Mouse (Mus musculus): ENCODE results near the gene Cercam. TPM values are rescaled to one million over a fixed set of nuclear protein-coding genes. Genes with fewer than 3 reads are reported as not detected.
"Not testable (repeated sequence)": the region's sequence is repeated elsewhere in the genome, so short reads cannot be mapped to it uniquely, and the experiment has no call there.

The Cercam gene
- polyA plus RNA-seq, 1 experiment from 2014 or later: 14.0 TPM

- not testable (repeated sequence) for DNase-seq (ENCODE audit: low spot score, missing footprints); H3K9me3 ChIP-seq (ENCODE audit: control insufficient read depth, low read length); H3K4me3 ChIP-seq (ENCODE audit: low read depth, low read length); H3K4me2 ChIP-seq; H3K4me1 ChIP-seq (ENCODE audit: control insufficient read depth, insufficient read depth, low read length); H3K27me3 ChIP-seq (ENCODE audit: control insufficient read depth, insufficient read depth, low read length); ATAC-seq (ENCODE audit: low FRiP score); H3K27ac ChIP-seq (ENCODE audit: low read depth, low read length); H3K9ac ChIP-seq (ENCODE audit: low read length)
- whole genome bisulfite sequencing: 90% methylated on average over 2 of the region's 2 CpGs
- peaks cover 25% of the 10 kb centered on the region for H3K36me3 ChIP-seq (ENCODE audit: control insufficient read depth, insufficient read depth, low read length)
Measured at GRCm38 (mm10) chr2:29908171-29908570, 39.2 kb downstream of the Cercam start.

- peaks cover 31% of the 10 kb centered on the region for H3K36me3 ChIP-seq (ENCODE audit: control insufficient read depth, insufficient read depth, low read length)
- no peak for ATAC-seq (ENCODE audit: low FRiP score)
Measured at GRCm38 (mm10) chr2:29910042-29910441, 41.1 kb downstream of the Cercam start.

GRCm38 (mm10) chr2:29917621-29918020 is 48.7 kb downstream of the Cercam start:
- peaks cover 45% of the 10 kb centered on the region for H3K36me3 ChIP-seq (ENCODE audit: control insufficient read depth, insufficient read depth, low read length)
- ATAC-seq (ENCODE audit: low FRiP score) (no peak), DNase-seq (ENCODE audit: low spot score, missing footprints) (no peak)
- H3K9ac ChIP-seq (ENCODE audit: low read length): no peak overlapping the region
- 95% methylated on average over 11 of the region's 11 CpGs for WGBS
- no peak overlapping the region for H3K4me2 ChIP-seq
- no peaks in the 10 kb centered on the region for H3K4me1 ChIP-seq (ENCODE audit: control insufficient read depth, insufficient read depth, low read length)
- no peak overlapping the region for H3K4me3 ChIP-seq (ENCODE audit: low read depth, low read length)
- no peaks in the 10 kb centered on the region for H3K27me3 ChIP-seq (ENCODE audit: control insufficient read depth, insufficient read depth, low read length)
- no peak overlapping the region for H3K27ac ChIP-seq (ENCODE audit: low read depth, low read length)
- no peaks in the 10 kb centered on the region for H3K9me3 ChIP-seq (ENCODE audit: control insufficient read depth, low read length)

More at GRCm38 (mm10) chr2:29910042-29910441, 41.1 kb downstream of the Cercam start:
- Histone ChIP-seq H3K4me2 (no peak overlapping the region), H3K4me1 (ENCODE audit: control insufficient read depth, insufficient read depth, low read length) (no peaks in the 10 kb centered on the region), H3K27ac (ENCODE audit: low read depth, low read length) (no peak overlapping the region), H3K27me3 (ENCODE audit: control insufficient read depth, insufficient read depth, low read length) (no peaks in the 10 kb centered on the region), H3K9me3 (ENCODE audit: control insufficient read depth, low read length) (no peaks in the 10 kb centered on the region), H3K4me3 (ENCODE audit: low read depth, low read length) (no peak overlapping the region), H3K9ac (ENCODE audit: low read length) (no peak overlapping the region)
- no peak for DNase-seq (ENCODE audit: low spot score, missing footprints)
- 91% methylated on average over 2 of the region's 2 CpGs for WGBS

- no peak for ATAC-seq (ENCODE audit: low FRiP score)
- Histone ChIP-seq H3K27ac (ENCODE audit: low read depth, low read length) (no peak overlapping the region), H3K4me2 (no peak overlapping the region), H3K9me3 (ENCODE audit: control insufficient read depth, low read length) (no peaks in the 10 kb centered on the region), H3K4me1 (ENCODE audit: control insufficient read depth, insufficient read depth, low read length) (no peaks in the 10 kb centered on the region), H3K36me3 (ENCODE audit: control insufficient read depth, insufficient read depth, low read length) (peaks cover 45% of the 10 kb centered on the region), H3K4me3 (ENCODE audit: low read depth, low read length) (no peak overlapping the region), H3K27me3 (ENCODE audit: control insufficient read depth, insufficient read depth, low read length) (no peaks in the 10 kb centered on the region), H3K9ac (ENCODE audit: low read length) (no peak overlapping the region)
- no peak for DNase-seq (ENCODE audit: low spot score, missing footprints)
- 85% methylated on average over 11 of the region's 11 CpGs for WGBS
Measured at GRCm38 (mm10) chr2:29922011-29922410, 53.0 kb downstream of the Cercam start.

GRCm38 (mm10) chr2:29926542-29926941 is 57.6 kb downstream of the Cercam start:
- ATAC-seq (ENCODE audit: low FRiP score) (no peak), DNase-seq (ENCODE audit: low spot score, missing footprints) (no peak)
- Histone ChIP-seq H3K4me3 (ENCODE audit: low read depth, low read length) (no peak overlapping the region), H3K4me2 (no peak overlapping the region), H3K27ac (ENCODE audit: low read depth, low read length) (no peak overlapping the region), H3K27me3 (ENCODE audit: control insufficient read depth, insufficient read depth, low read length) (no peaks in the 10 kb centered on the region), H3K36me3 (ENCODE audit: control insufficient read depth, insufficient read depth, low read length) (peaks cover 36% of the 10 kb centered on the region), H3K9me3 (ENCODE audit: control insufficient read depth, low read length) (no peaks in the 10 kb centered on the region), H3K9ac (ENCODE audit: low read length) (no peak overlapping the region), H3K4me1 (ENCODE audit: control insufficient read depth, insufficient read depth, low read length) (no peaks in the 10 kb centered on the region)
- WGBS: 95% methylated on average over 5 of the region's 5 CpGs

GRCm38 (mm10) chr2:29930506-29930905 is 61.5 kb downstream of the Cercam start:
- ATAC-seq (ENCODE audit: low FRiP score): no peak
- WGBS: 92% methylated on average over 10 of the region's 10 CpGs
- no peak overlapping the region for H3K9ac ChIP-seq (ENCODE audit: low read length)

GRCm38 (mm10) chr2:29931194-29931593 is 62.2 kb downstream of the Cercam start:
- H3K4me2 ChIP-seq: no peak overlapping the region
- ATAC-seq (ENCODE audit: low FRiP score): no peak
- no peak for DNase-seq (ENCODE audit: low spot score, missing footprints)
- no peak overlapping the region for H3K9ac ChIP-seq (ENCODE audit: low read length)
- no peak overlapping the region for H3K4me3 ChIP-seq (ENCODE audit: low read depth, low read length)
- no peaks in the 10 kb centered on the region for H3K9me3 ChIP-seq (ENCODE audit: control insufficient read depth, low read length)
- H3K27me3 ChIP-seq (ENCODE audit: control insufficient read depth, insufficient read depth, low read length): no peaks in the 10 kb centered on the region
- no peak overlapping the region for H3K27ac ChIP-seq (ENCODE audit: low read depth, low read length)
- WGBS: 93% methylated on average over 6 of the region's 6 CpGs
- H3K36me3 ChIP-seq (ENCODE audit: control insufficient read depth, insufficient read depth, low read length): peaks cover 9% of the 10 kb centered on the region; the same call in 1 of the 2 replicates
- peaks cover 4% of the 10 kb centered on the region; the same call in 1 of the 2 replicates for H3K4me1 ChIP-seq (ENCODE audit: control insufficient read depth, insufficient read depth, low read length)

More at GRCm38 (mm10) chr2:29930506-29930905, 61.5 kb downstream of the Cercam start:
- DNase-seq (ENCODE audit: low spot score, missing footprints): no peak
- Histone ChIP-seq H3K27ac (ENCODE audit: low read depth, low read length) (no peak overlapping the region), H3K36me3 (ENCODE audit: control insufficient read depth, insufficient read depth, low read length) (peaks cover 11% of the 10 kb centered on the region; the same call in 1 of the 2 replicates), H3K4me1 (ENCODE audit: control insufficient read depth, insufficient read depth, low read length) (no peaks in the 10 kb centered on the region), H3K27me3 (ENCODE audit: control insufficient read depth, insufficient read depth, low read length) (no peaks in the 10 kb centered on the region), H3K4me3 (ENCODE audit: low read depth, low read length) (no peak overlapping the region), H3K4me2 (no peak overlapping the region), H3K9me3 (ENCODE audit: control insufficient read depth, low read length) (no peaks in the 10 kb centered on the region)

Small RNA genes within 50 kb of the gene (microRNA-seq; reads per million reads assigned to microRNA genes)
- gene Mir219a-2: not detected
- not detected for gene Mir219b

Other genes with a start within 250 kb of the Cercam start
- 12.4 and 15.6 TPM in 2 replicates for gene Rapgef1, start 249.4 kb upstream of the Cercam start, polyA plus RNA-seq (2014; fragmentation: Nextera tagmentation; extraction: Ambion mirVana)
- not detected in 2 replicates for gene Gm13420, start 117.5 kb upstream of the Cercam start, polyA plus RNA-seq (2014; fragmentation: Nextera tagmentation; extraction: Ambion mirVana)
- not detected in 2 replicates for gene Gm13547, start 109.9 kb upstream of the Cercam start, polyA plus RNA-seq (2014; fragmentation: Nextera tagmentation; extraction: Ambion mirVana)
- 32.1 and 35.3 TPM in 2 replicates for gene Coq4, start 81.7 kb upstream of the Cercam start, polyA plus RNA-seq (2014; fragmentation: Nextera tagmentation; extraction: Ambion mirVana)
- 25.9 and 29.1 TPM in 2 replicates for gene Trub2, start 80.7 kb upstream of the Cercam start, polyA plus RNA-seq (2014; fragmentation: Nextera tagmentation; extraction: Ambion mirVana)
- gene Slc27a4, start 66.5 kb upstream of the Cercam start, polyA plus RNA-seq (2014; fragmentation: Nextera tagmentation; extraction: Ambion mirVana): 15.2 and 15.9 TPM in 2 replicates
- gene Urm1, start 49.1 kb upstream of the Cercam start, polyA plus RNA-seq (2014; fragmentation: Nextera tagmentation; extraction: Ambion mirVana): 18.5 and 21.5 TPM in 2 replicates
- 79.4 and 86.7 TPM in 2 replicates for gene Odf2, start 20.1 kb downstream of the Cercam start, polyA plus RNA-seq (2014; fragmentation: Nextera tagmentation; extraction: Ambion mirVana)
- 52.5 and 57.4 TPM in 2 replicates for gene Gle1, start 66.3 kb downstream of the Cercam start, polyA plus RNA-seq (2014; fragmentation: Nextera tagmentation; extraction: Ambion mirVana)
- 136 and 144 TPM in 2 replicates for gene Sptan1, start 96.4 kb downstream of the Cercam start, polyA plus RNA-seq (2014; fragmentation: Nextera tagmentation; extraction: Ambion mirVana)
- gene Wdr34, start 179.7 kb downstream of the Cercam start, polyA plus RNA-seq (2014; fragmentation: Nextera tagmentation; extraction: Ambion mirVana): 25.5 and 25.9 TPM in 2 replicates
- 741 and 754 TPM in 2 replicates for gene Set, start 188.2 kb downstream of the Cercam start, polyA plus RNA-seq (2014; fragmentation: Nextera tagmentation; extraction: Ambion mirVana)
- gene Pkn3, start 208.5 kb downstream of the Cercam start, polyA plus RNA-seq (2014; fragmentation: Nextera tagmentation; extraction: Ambion mirVana): 6.4 and 8.4 TPM in 2 replicates
- gene Zdhhc12, start 224.5 kb downstream of the Cercam start, polyA plus RNA-seq (2014; fragmentation: Nextera tagmentation; extraction: Ambion mirVana): 28.0 and 30.6 TPM in 2 replicates

Data from midbrain, embryonic 11.5 days (tissue).